In genomic region chr8:61629631-61629968, GRCm38 (mm10) we compare ENCODE assay signal across 28 mouse cellular contexts.
DNase-seq lines count a peak whose midpoint lies in the region; ATAC-seq and TF ChIP-seq lines count a peak whose summit lies in the region.
"Had no signal": no experiment of that assay in that cellular context is flagged by ENCODE, and none has a peak within 500 bp of the region (broad histone marks: within the 10 kb centered on the region; RNA-seq: fewer than 3 reads in every experiment).

No protein-coding gene starts in this region.

- no peak overlapping the region for H3K4me2 ChIP-seq in heart, postnatal 0 days (ENCODE audit: low read depth, low read length)
- H3K4me2 ChIP-seq in heart, embryonic 12.5 days = no peak overlapping the region
- no peak overlapping the region for H3K4me2 ChIP-seq in neural tube, embryonic 12.5 days (replicated peaks)
- H3K4me2 ChIP-seq in hindbrain, embryonic 15.5 days = no peak overlapping the region
- no peak overlapping the region for H3K4me2 ChIP-seq in limb, embryonic 13.5 days (replicated peaks)
- H3K4me2 ChIP-seq: heart, embryonic 13.5 days; limb, embryonic 15.5 days; liver, embryonic 13.5 days had no signal

- no peak for ATAC-seq in heart, postnatal 0 days (ENCODE audit: insufficient read depth, low read depth)
- ATAC-seq in heart, embryonic 12.5 days (ENCODE audit: insufficient number of reproducible peaks, low FRiP score) = no peak
- ATAC-seq in neural tube, embryonic 12.5 days (ENCODE audit: low FRiP score, low read depth) = peak; percentile 17; the same call in 1 of the 2 replicates
- no peak; the same call in 1 of the 2 replicates for ATAC-seq in hindbrain, embryonic 15.5 days (ENCODE audit: low FRiP score, low read depth)
- ATAC-seq in limb, embryonic 13.5 days (ENCODE audit: low FRiP score, low read depth) = no peak
- ATAC-seq: CD4-positive, CD25-positive, alpha-beta regulatory T cell, adult 4 months; intestine, postnatal 0 days; lung, postnatal 0 days had no signal

- WGBS in heart, postnatal 0 days = 78% methylated on average over 1 of the region's 1 CpGs
- WGBS in heart, embryonic 12.5 days = 73% methylated on average over 1 of the region's 1 CpGs
- 56% methylated on average over 1 of the region's 1 CpGs for WGBS in neural tube, embryonic 12.5 days
- 52% methylated on average over 1 of the region's 1 CpGs for WGBS in hindbrain, embryonic 15.5 days
- WGBS in limb, embryonic 13.5 days = 29% methylated on average over 1 of the region's 1 CpGs

- peaks cover 5% of the 10 kb centered on the region; the same call in 1 of the 2 replicates for H3K4me1 ChIP-seq in heart, postnatal 0 days (ENCODE audit: control insufficient read depth, insufficient read depth)
- peaks cover 20% of the 10 kb centered on the region; the same call in 1 of the 2 replicates for H3K4me1 ChIP-seq in heart, embryonic 12.5 days (replicated peaks)
- 0 out of 2 replicates have a peak, but pooled peaks cover 6% of the 10 kb centered on the region for H3K4me1 ChIP-seq in neural tube, embryonic 12.5 days
- H3K4me1 ChIP-seq in hindbrain, embryonic 15.5 days (replicated peaks) = no peaks in the 10 kb centered on the region
- H3K4me1 ChIP-seq in limb, embryonic 13.5 days = peaks cover 29% of the 10 kb centered on the region

- no peaks in the 10 kb centered on the region for H3K27me3 ChIP-seq in heart, postnatal 0 days (ENCODE audit: control insufficient read depth, insufficient read depth, low read length)
- no peaks in the 10 kb centered on the region for H3K27me3 ChIP-seq in heart, embryonic 12.5 days (replicated peaks)
- no peaks in the 10 kb centered on the region for H3K27me3 ChIP-seq in neural tube, embryonic 12.5 days (replicated peaks)
- no peaks in the 10 kb centered on the region for H3K27me3 ChIP-seq in hindbrain, embryonic 15.5 days
- H3K27me3 ChIP-seq in limb, embryonic 13.5 days = no peaks in the 10 kb centered on the region
- H3K27me3 ChIP-seq: heart, embryonic 13.5 days; limb, embryonic 15.5 days; liver, embryonic 13.5 days; megakaryocyte, embryonic 14.5 days had no signal

- TF ChIP-seq EP300 in heart, postnatal 0 days (IDR thresholded peaks at IDR 0.05; ENCODE audit: low read depth) = no peak

- no peak overlapping the region for H3K9ac ChIP-seq in heart, postnatal 0 days (replicated peaks; ENCODE audit: low read depth, low read length)
- no peak overlapping the region for H3K9ac ChIP-seq in heart, embryonic 12.5 days
- H3K9ac ChIP-seq in neural tube, embryonic 12.5 days = no peak overlapping the region
- no peak overlapping the region for H3K9ac ChIP-seq in hindbrain, embryonic 15.5 days
- H3K9ac ChIP-seq in limb, embryonic 13.5 days = no peak overlapping the region
- H3K9ac ChIP-seq: heart, embryonic 13.5 days; limb, embryonic 15.5 days; liver, embryonic 13.5 days had no signal

- H3K4me3 ChIP-seq in heart, postnatal 0 days (ENCODE audit: low read depth, low read length) = no peak overlapping the region
- H3K4me3 ChIP-seq in heart, embryonic 12.5 days = no peak overlapping the region
- no peak overlapping the region for H3K4me3 ChIP-seq in neural tube, embryonic 12.5 days
- no peak overlapping the region for H3K4me3 ChIP-seq in hindbrain, embryonic 15.5 days
- no peak overlapping the region for H3K4me3 ChIP-seq in limb, embryonic 13.5 days
- H3K4me3 ChIP-seq: gastrocnemius, adult 2 months; heart, adult 2 months; heart, embryonic 13.5 days; limb, embryonic 15.5 days; liver, embryonic 13.5 days; megakaryocyte, embryonic 14.5 days had no signal

- peak overlapping the region; percentile 37 for H3K27ac ChIP-seq in heart, postnatal 0 days (ENCODE audit: low read depth)
- no peak overlapping the region for H3K27ac ChIP-seq in heart, embryonic 12.5 days (ENCODE audit: poor library complexity, severe bottlenecking)
- H3K27ac ChIP-seq in neural tube, embryonic 12.5 days = no peak overlapping the region
- H3K27ac ChIP-seq in hindbrain, embryonic 15.5 days (replicated peaks) = 0 out of 2 replicates have a peak overlapping the region, but pooled peaks have one; percentile 31
- H3K27ac ChIP-seq in limb, embryonic 13.5 days = peak overlapping the region; percentile 48
- H3K27ac ChIP-seq: gastrocnemius, adult 2 months; heart, adult 2 months; heart, embryonic 13.5 days; liver, embryonic 13.5 days had no signal

- no peak for DNase-seq in heart, postnatal 0 days (ENCODE audit: low spot score)
- DNase-seq in neural tube, embryonic 10.5 days (ENCODE audit: extremely low spot score, low spot score) = no peak
- DNase-seq in gastrocnemius, postnatal 36 days = no peak
- DNase-seq in layer of hippocampus, adult 9-10 months (ENCODE audit: low spot score) = no peak
- DNase-seq: adrenal gland, postnatal 25 days; cerebellum, adult 11-12 months; cerebellum, adult 9-11 months; gastrocnemius, adult 2 months; heart, adult 2 months; heart, postnatal 14 days; kidney, adult 9 months; kidney, postnatal 10 days; layer of hippocampus, adult 9-11 months; liver, embryonic 13.5 days; lung, adult 18-20 months; lung, postnatal 4 days; midbrain, embryonic 14.5 days; thymus, postnatal 4 days had no signal

- no peak for TF ChIP-seq CTCF in heart, postnatal 0 days (IDR thresholded peaks at IDR 0.05; ENCODE audit: low read depth)

- no peaks in the 10 kb centered on the region for H3K9me3 ChIP-seq in heart, postnatal 0 days (replicated peaks; ENCODE audit: control insufficient read depth, low read length)
- no peaks in the 10 kb centered on the region for H3K9me3 ChIP-seq in heart, embryonic 12.5 days (replicated peaks)
- no peaks in the 10 kb centered on the region for H3K9me3 ChIP-seq in neural tube, embryonic 12.5 days
- H3K9me3 ChIP-seq in hindbrain, embryonic 15.5 days = no peaks in the 10 kb centered on the region
- no peaks in the 10 kb centered on the region for H3K9me3 ChIP-seq in limb, embryonic 13.5 days
- H3K9me3 ChIP-seq: heart, embryonic 13.5 days; limb, embryonic 15.5 days; liver, embryonic 13.5 days; megakaryocyte, embryonic 14.5 days had no signal

- intact Hi-C loops in gastrocnemius, postnatal 36 days (cut with DNase I) = no loop called here

- no peaks in the 10 kb centered on the region; the same call in 1 of the 2 replicates for H3K36me3 ChIP-seq in heart, postnatal 0 days (replicated peaks; ENCODE audit: control insufficient read depth, insufficient read depth, low read length)
- H3K36me3 ChIP-seq in heart, embryonic 12.5 days = peaks cover 12% of the 10 kb centered on the region; the same call in 1 of the 2 replicates
- no peaks in the 10 kb centered on the region for H3K36me3 ChIP-seq in neural tube, embryonic 12.5 days
- no peaks in the 10 kb centered on the region for H3K36me3 ChIP-seq in hindbrain, embryonic 15.5 days
- no peaks in the 10 kb centered on the region for H3K36me3 ChIP-seq in limb, embryonic 13.5 days
- H3K36me3 ChIP-seq: limb, embryonic 15.5 days; liver, embryonic 13.5 days had no signal

Comparison
In these comparisons a context has a peak if more than half of its experiments do, and no peak if none do; other contexts are left out.
1. H3K27ac ChIP-seq: peak in heart, postnatal 0 days (single experiment), hindbrain, embryonic 15.5 days (single experiment) and limb, embryonic 13.5 days (single experiment); none in heart, embryonic 12.5 days (single experiment) and neural tube, embryonic 12.5 days (single experiment).